Mouse (Mus musculus): ENCODE measurements around the gene Micall1. TPM values are rescaled to one million over a fixed set of nuclear protein-coding genes. Genes with fewer than 3 reads are reported as not detected.

The Micall1 gene
- polyA plus RNA-seq, 1 experiment from 2014 or later: 12.8 TPM

DNA sequence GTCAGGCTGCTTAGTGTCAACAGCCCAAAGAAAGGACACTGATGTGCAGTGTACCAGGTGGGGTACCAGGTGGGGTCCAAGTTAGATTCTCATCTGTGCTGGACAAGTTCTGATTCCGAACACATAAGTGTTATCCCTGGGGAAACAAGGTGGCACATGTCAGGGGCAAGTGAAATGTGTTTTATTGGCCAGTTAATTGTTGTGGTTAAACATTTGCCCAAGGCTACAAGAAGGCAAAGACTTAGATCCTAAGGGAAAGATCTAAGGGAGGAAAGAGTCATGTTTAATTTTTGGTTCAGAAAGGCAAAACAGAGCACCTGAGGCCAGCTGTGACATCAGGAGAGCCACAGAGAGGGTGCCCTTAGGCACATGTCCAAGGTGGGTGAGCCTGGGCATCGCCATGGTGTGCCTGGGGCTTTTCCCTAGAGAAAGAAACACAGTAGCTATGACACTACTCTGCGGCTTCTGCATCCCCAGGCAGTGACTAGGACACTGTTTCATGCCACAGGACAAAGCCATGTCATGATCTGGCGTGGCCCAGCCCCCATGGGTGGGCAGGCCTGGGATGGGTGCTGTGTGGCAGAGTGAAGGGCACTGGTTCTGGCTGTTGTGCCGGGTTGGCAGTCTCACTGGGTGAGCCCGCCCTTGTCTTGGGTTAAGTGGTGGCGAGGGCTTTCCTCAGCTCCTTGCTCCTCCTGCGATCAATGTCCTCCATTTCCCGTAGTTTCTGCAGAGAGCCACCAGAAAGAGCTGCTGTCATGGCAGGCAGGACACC lies 26.0 kb downstream of the Micall1 start:
- no peak overlapping the region for H3K9ac ChIP-seq

DNA sequence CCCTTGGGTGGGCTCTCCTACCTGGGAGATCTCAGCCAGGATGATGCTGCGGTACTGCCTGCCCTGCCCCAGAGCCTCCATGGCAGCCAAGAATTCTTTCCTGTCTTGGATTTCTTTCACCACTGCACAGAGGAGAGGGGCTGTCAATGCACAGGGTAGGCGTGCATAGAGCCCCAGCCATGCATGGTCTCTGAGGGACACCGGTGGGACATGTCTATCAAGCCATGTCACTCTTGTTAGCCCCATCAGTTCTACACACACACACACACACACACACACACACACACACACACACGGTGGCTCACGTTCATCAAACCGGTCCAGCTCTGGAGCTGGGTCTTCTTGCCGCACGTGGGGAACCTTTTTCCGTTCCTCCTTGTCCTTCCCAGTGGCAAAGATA lies 26.6 kb downstream of the Micall1 start:
- ATAC-seq (ENCODE audit: insufficient number of reproducible peaks, insufficient read depth, low FRiP score, low TSS enrichment, low read depth): 0 out of 2 replicates have a peak, but pooled peaks have one; percentile 50
- H3K36me3 ChIP-seq: peaks cover 45% of the 10 kb centered on the region
- no peaks in the 10 kb centered on the region; the same call in 1 of the 2 replicates for H3K27me3 ChIP-seq
- no peak overlapping the region for H3K4me2 ChIP-seq
- H3K9me3 ChIP-seq: no peaks in the 10 kb centered on the region
- WGBS: 70% methylated on average over 9 of the region's 9 CpGs
- H3K27ac ChIP-seq: no peak overlapping the region
- peaks cover 10% of the 10 kb centered on the region for H3K4me1 ChIP-seq
- H3K9ac ChIP-seq: no peak overlapping the region; the same call in 1 of the 2 replicates
- no peak overlapping the region for H3K4me3 ChIP-seq

More for the DNA sequence above, 26.0 kb downstream of the Micall1 start:
- WGBS: 86% methylated on average over 9 of the region's 9 CpGs
- Histone ChIP-seq H3K4me2 (no peak overlapping the region), H3K4me1 (peaks cover 4% of the 10 kb centered on the region; the same call in 1 of the 2 replicates), H3K4me3 (no peak overlapping the region), H3K27ac (no peak overlapping the region), H3K36me3 (peaks cover 52% of the 10 kb centered on the region), H3K9me3 (no peaks in the 10 kb centered on the region), H3K27me3 (no peaks in the 10 kb centered on the region)
- ATAC-seq (ENCODE audit: insufficient number of reproducible peaks, insufficient read depth, low FRiP score, low TSS enrichment, low read depth): no peak

DNA sequence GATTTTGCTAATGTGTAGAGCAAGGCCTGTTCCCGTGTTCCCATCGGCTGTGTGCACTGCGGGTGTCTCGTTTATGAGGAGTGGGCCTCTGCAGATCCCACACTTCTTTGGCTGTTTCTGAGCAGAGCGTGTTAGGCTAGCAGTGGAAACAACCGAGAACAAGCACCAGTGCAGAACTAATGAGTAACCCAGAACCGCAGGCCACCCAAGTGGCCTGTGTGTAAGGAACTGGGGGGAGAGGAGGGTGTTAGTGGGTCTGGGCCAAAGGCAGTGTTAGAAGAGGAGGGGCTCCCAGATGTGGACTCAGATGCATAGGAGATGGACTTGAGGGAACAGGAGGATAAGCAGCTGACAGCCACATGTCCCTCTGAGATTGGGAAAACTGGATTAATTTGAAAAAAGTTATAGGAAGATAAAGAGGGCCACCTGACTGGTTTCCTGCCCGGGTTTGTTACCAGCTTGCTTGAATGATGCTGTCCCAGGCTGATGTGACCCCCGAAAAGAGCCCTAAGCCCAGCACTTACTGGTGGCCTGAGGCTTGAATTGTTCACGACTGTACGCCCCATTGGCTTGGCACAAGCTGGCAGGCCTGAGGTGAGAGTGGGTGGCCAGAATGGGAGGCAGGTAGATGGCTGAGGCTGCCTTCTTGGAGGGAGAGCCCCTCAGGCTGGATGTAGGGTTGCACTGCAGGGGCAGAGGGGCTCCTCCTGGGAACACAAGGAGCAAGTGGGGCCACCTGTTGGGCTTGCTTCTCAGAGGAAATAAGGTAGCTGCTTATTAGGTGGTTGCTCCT lies 27.3 kb downstream of the Micall1 start:
- peaks cover 16% of the 10 kb centered on the region for H3K4me1 ChIP-seq
- H3K27ac ChIP-seq: 0 out of 2 replicates have a peak overlapping the region, but pooled peaks have one; percentile 4
- H3K4me3 ChIP-seq: no peak overlapping the region
- H3K27me3 ChIP-seq: no peaks in the 10 kb centered on the region; the same call in 1 of the 2 replicates
- no peaks in the 10 kb centered on the region for H3K9me3 ChIP-seq
- no peak for ATAC-seq (ENCODE audit: insufficient number of reproducible peaks, insufficient read depth, low FRiP score, low TSS enrichment, low read depth)
- WGBS: 65% methylated on average over 11 of the region's 11 CpGs
- H3K36me3 ChIP-seq: peaks cover 39% of the 10 kb centered on the region
- H3K4me2 ChIP-seq: no peak overlapping the region
- no peak overlapping the region; the same call in 1 of the 2 replicates for H3K9ac ChIP-seq

DNA sequence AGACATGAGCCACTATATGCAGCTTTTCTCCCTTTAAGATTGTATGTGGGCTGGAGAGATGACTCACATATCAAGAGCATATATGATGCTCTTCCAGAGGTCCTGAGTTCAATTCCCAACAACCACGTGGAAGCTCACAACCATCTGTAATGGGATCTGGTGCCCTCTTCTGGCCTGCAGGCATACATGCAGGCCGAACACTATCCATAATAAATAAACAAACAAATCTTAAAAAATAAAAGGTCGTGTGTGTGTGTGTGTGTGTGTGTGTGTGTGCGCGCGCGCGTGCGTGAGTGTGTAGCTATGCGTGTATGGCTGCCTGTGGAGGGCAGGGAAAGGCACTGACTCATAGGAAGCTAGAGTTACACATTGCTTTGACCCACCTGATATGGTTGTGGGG lies 30.9 kb downstream of the Micall1 start:
- H3K4me1 ChIP-seq: peaks cover 32% of the 10 kb centered on the region
- ATAC-seq (ENCODE audit: insufficient number of reproducible peaks, insufficient read depth, low FRiP score, low TSS enrichment, low read depth): no peak
- peaks cover 12% of the 10 kb centered on the region for H3K36me3 ChIP-seq
- no peaks in the 10 kb centered on the region; the same call in 1 of the 2 replicates for H3K27me3 ChIP-seq
- 58% methylated on average over 10 of the region's 10 CpGs for WGBS
- no peak overlapping the region for H3K4me2 ChIP-seq
- no peak overlapping the region for H3K9ac ChIP-seq
- H3K27ac ChIP-seq: no peak overlapping the region
- no peaks in the 10 kb centered on the region for H3K9me3 ChIP-seq
- no peak overlapping the region for H3K4me3 ChIP-seq

DNA sequence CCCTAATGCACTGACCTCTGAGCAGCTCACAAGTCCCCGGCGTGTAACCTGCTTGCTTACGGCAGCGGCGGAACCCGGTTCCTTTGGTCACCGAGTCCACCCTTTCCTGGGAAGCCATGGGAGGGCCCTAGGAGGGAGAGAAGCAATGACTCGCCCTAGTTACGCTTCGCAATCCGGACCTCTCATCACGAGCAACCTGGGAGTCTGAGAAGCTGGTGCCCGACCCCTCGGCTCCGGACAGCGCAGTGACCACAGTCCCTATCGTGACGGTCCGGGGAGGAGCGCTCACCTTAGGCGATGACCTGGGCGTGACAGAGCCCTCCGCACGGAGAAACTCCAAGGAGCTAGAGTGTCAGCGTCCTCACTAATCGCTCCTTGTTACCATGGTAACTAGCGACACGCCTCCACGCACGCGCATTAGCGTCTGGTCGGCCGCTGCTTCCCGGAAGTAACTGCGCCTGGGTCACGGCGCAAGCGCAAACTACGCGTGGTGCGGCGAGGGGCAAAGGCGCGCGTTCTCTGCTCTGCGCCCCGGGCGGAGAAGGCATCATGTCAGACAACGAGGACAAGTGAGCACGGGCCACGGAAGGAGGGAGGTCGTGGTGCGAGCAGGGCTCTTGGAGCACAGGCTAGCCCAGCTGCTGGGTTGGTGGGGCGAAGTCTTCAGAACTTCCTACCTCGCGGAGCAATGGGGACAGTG lies 32.3 kb downstream of the Micall1 start, which contains the start of the genes Polr2f and 1700088E04Rik:
Polr2f (plus strand) TSS at position 144 of the 700 bp plus-strand sequence.
1700088E04Rik (minus strand) TSS at position 388 of the 700 bp plus-strand sequence.
- 0 out of 2 replicates have a peak within 1 kb of the TSS, but pooled peaks have one; percentile 8 for H3K27ac ChIP-seq
- ATAC-seq (ENCODE audit: insufficient number of reproducible peaks, insufficient read depth, low FRiP score, low TSS enrichment, low read depth): peak; percentile 81

DNA sequence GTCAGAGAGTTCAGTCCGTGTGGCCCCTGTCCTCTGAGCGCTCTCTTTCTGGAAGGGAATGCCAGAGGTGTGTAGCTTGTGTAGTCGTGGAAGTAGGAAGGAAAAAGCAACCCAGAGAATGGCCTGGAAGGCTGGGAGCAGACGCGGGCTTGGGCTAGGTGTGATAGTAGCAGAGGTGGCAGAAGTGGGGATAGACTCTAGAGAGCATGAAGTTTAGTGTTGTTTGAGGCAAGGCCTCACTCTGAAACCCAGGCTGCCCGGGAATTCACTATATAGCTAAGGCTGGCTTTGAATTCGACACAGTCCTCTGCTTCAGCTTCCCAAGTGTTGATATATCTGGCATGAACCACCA lies 32.8 kb downstream of the Micall1 start:
- Histone ChIP-seq H3K9ac (peak overlapping the region; percentile 84), H3K27me3 (no peaks in the 10 kb centered on the region; the same call in 1 of the 2 replicates), H3K4me3 (peak overlapping the region; percentile 78), H3K4me1 (peaks cover 27% of the 10 kb centered on the region), H3K36me3 (peaks cover 29% of the 10 kb centered on the region), H3K27ac (0 out of 2 replicates have a peak overlapping the region, but pooled peaks have one; percentile 8), H3K4me2 (peak overlapping the region; percentile 95), H3K9me3 (no peaks in the 10 kb centered on the region)
- whole genome bisulfite sequencing: under 1% methylated on average over 7 of the region's 7 CpGs
- 0 out of 2 replicates have a peak, but pooled peaks have one; percentile 15 for ATAC-seq (ENCODE audit: insufficient number of reproducible peaks, insufficient read depth, low FRiP score, low TSS enrichment, low read depth)

More for the DNA sequence above, 32.3 kb downstream of the Micall1 start, which contains the start of the genes Polr2f and 1700088E04Rik:
- Histone ChIP-seq H3K4me2 (peak within 1 kb of the TSS; percentile 95), H3K4me1 (peaks cover 27% of the 10 kb centered on the region), H3K4me3 (peak within 1 kb of the TSS; percentile 78), H3K9ac (peak within 1 kb of the TSS; percentile 84), H3K27me3 (no peaks in the 10 kb centered on the region; the same call in 1 of the 2 replicates), H3K36me3 (peaks cover 24% of the 10 kb centered on the region), H3K9me3 (no peaks in the 10 kb centered on the region)
- under 1% methylated on average over 57 of the region's 57 CpGs for WGBS

DNA sequence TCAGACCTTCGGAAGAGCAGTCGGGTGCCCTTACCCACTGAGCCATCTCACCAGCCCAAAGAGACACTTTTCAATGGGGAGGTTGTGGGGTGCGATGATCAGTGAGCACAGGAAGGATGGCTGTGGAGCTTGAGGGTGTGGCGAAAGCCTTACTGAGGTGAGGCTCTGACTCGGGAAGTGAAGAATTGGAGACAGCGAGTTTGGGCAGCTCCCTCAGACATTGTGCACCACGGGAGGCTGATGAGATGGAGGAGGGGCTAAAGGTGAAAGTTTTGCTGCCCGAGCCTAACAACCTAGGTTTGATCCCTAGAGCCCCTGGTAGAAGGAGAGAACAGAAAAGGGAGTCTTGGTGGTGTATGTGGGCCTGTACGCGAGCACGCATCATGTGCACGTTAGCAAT lies 34.6 kb downstream of the Micall1 start:
- WGBS: 85% methylated on average over 12 of the region's 12 CpGs
- peak overlapping the region; percentile 2; the same call in 1 of the 2 replicates for H3K4me2 ChIP-seq
- no peak overlapping the region for H3K27ac ChIP-seq
- no peak overlapping the region for H3K4me3 ChIP-seq
- H3K9ac ChIP-seq: no peak overlapping the region
- no peaks in the 10 kb centered on the region for H3K9me3 ChIP-seq
- peaks cover 27% of the 10 kb centered on the region for H3K4me1 ChIP-seq
- no peaks in the 10 kb centered on the region; the same call in 1 of the 2 replicates for H3K27me3 ChIP-seq
- peaks cover 47% of the 10 kb centered on the region for H3K36me3 ChIP-seq
- ATAC-seq (ENCODE audit: insufficient number of reproducible peaks, insufficient read depth, low FRiP score, low TSS enrichment, low read depth): no peak

DNA sequence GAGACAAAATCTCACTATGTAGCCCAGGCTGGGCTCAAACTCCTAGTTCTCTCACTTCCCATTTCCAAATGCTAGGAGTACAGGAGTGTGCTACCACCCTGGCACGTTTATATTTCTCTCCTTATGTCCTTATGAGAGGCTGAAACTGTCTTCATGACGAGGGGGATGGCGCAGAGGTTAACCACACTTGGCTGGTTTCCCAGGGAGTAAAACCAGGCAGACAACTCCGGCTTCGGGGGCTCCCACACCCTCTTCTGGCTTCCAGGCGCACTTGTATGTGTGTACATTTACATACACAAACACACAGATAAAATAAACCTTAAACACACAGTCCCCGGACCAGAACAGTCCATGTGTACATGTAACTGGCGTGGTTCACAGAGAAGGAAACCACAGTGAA lies 35.3 kb downstream of the Micall1 start:
- Histone ChIP-seq H3K4me3 (no peak overlapping the region), H3K4me2 (no peak overlapping the region), H3K36me3 (peaks cover 54% of the 10 kb centered on the region), H3K9ac (peak overlapping the region; percentile 27; the same call in 1 of the 2 replicates), H3K4me1 (peaks cover 27% of the 10 kb centered on the region), H3K27me3 (no peaks in the 10 kb centered on the region; the same call in 1 of the 2 replicates), H3K27ac (peak overlapping the region; percentile 33; the same call in 1 of the 2 replicates), H3K9me3 (no peaks in the 10 kb centered on the region)
- WGBS: 74% methylated on average over 8 of the region's 8 CpGs
- no peak for ATAC-seq (ENCODE audit: insufficient number of reproducible peaks, insufficient read depth, low FRiP score, low TSS enrichment, low read depth)

DNA sequence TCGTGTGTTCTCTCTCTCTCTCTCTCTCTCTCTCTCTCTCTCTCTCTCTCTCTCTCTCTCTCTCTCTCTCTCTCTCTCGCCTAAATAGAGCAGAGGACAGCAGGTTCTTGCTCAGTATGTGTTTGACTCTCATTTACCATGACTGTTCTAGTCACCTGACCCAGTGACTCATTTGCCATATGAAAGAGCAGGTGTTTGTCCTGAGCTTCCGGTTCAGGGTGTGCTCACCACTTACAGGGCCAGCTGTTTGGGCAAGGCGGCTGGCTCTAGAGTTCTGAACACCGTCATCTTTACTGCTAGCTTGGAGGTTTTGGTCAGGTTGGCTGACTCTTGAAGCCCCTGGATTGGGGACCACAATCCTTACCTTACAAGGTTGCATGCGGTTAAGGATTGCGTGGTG lies 36.8 kb downstream of the Micall1 start:
- 89% methylated on average over 7 of the region's 7 CpGs for WGBS
- no peak overlapping the region for H3K4me3 ChIP-seq
- H3K36me3 ChIP-seq: peaks cover 65% of the 10 kb centered on the region
- no peak overlapping the region for H3K9ac ChIP-seq
- H3K4me2 ChIP-seq: no peak overlapping the region
- H3K27ac ChIP-seq: no peak overlapping the region
- ATAC-seq (ENCODE audit: insufficient number of reproducible peaks, insufficient read depth, low FRiP score, low TSS enrichment, low read depth): no peak
- H3K4me1 ChIP-seq: peaks cover 20% of the 10 kb centered on the region
- no peaks in the 10 kb centered on the region for H3K27me3 ChIP-seq
- H3K9me3 ChIP-seq: no peaks in the 10 kb centered on the region

DNA sequence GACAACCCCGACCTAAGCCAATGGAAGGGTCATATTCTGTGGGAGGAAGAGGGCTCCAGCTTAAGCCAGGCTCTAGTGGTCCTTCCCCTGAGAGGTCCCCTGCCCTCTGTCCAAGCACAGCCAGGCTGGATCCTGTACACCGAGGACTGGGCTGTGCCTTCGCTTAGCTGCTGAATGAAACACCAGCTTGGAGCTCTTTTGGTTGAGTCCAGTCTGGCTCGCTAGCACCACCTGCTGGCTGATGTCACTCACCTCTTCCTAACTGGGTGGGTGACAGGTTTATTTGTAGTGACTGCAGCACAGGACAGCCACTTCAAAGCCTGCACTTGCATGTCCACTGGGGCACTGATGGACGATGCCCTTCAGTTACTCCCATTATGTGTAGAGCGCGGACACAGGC lies 39.8 kb downstream of the Micall1 start:
- H3K9ac ChIP-seq: no peak overlapping the region
- peaks cover 93% of the 10 kb centered on the region for H3K36me3 ChIP-seq
- H3K4me3 ChIP-seq: no peak overlapping the region
- no peak overlapping the region for H3K27ac ChIP-seq
- ATAC-seq (ENCODE audit: insufficient number of reproducible peaks, insufficient read depth, low FRiP score, low TSS enrichment, low read depth): 0 out of 2 replicates have a peak, but pooled peaks have one; percentile 2
- H3K4me2 ChIP-seq: no peak overlapping the region
- no peaks in the 10 kb centered on the region for H3K9me3 ChIP-seq
- H3K27me3 ChIP-seq: no peaks in the 10 kb centered on the region
- peaks cover 10% of the 10 kb centered on the region for H3K4me1 ChIP-seq
- 54% methylated on average over 7 of the region's 7 CpGs for WGBS

Measured in embryonic facial prominence, embryonic 13.5 days (tissue).